Mouse (Mus musculus): ENCODE results near the gene Zfhx2. TPM values are rescaled to one million over a fixed set of nuclear protein-coding genes. Genes with fewer than 3 reads are reported as not detected.

Zfhx2 gene
- total and polyA plus RNA-seq, 3 experiments: 0.07 to 0.59 (median 0.30) TPM

DNA sequence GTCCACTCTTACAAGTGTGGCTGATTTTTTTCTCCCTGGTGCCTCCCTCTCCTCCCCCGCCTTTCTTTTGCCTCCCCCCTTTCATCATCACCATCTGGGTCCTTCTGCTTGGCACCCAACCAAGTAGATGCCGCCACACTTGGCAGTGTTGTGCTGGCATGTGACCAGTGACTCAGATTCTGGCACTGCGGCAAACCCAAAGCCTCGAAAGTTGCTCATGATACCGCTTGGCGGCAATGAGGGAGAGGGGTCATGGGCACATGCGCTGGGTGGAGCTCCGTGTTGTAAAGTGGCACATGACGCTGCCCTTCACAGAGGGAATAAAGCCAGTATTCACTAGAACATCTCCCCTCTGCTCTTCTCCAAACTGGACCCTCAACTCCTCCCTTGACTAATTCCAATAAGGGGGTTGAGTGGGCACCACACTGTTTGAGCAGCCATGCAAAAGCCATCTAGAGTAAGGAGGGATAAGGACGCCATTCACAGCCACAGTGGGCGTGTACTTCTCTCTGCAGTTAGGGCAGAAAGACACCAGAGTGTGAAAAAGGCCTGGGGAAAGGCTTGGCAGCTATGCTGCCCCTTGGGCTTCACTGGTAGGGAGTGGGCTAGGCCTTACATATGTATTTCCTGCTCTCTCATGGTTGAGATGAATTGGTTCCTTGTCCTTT lies 36.8 kb downstream of the Zfhx2 start:
- H3K27ac ChIP-seq (ENCODE audit: insufficient read depth, low read depth): no peak overlapping the region
- H3K9ac ChIP-seq (ENCODE audit: insufficient read depth, low read depth): no peak overlapping the region
- H3K27me3 ChIP-seq (replicated peaks): peaks cover 40% of the 10 kb centered on the region
- no peak for TF ChIP-seq ETS1 (conservative IDR thresholded peaks at IDR 0.05; ENCODE audit: low read depth, low read length)
- no peak for TF ChIP-seq POLR2A (IDR thresholded peaks at IDR 0.05; ENCODE audit: low read depth, low read length)
- TF ChIP-seq IRF4 (IDR thresholded peaks at IDR 0.05; ENCODE audit: low read depth, low read length): no peak
- no peak for TF ChIP-seq CHD1 (IDR thresholded peaks at IDR 0.05; ENCODE audit: low read depth, low read length)
- no peak for TF ChIP-seq UBTF (IDR thresholded peaks at IDR 0.05; ENCODE audit: low read depth, low read length)
- no peak for TF ChIP-seq NELFE (IDR thresholded peaks at IDR 0.05; ENCODE audit: low read depth, low read length)
- no peak for TF ChIP-seq EP300 (IDR thresholded peaks at IDR 0.05; ENCODE audit: low read length)
- TF ChIP-seq JUN (IDR thresholded peaks at IDR 0.05; ENCODE audit: insufficient read depth, low read depth, low read length): no peak
- TF ChIP-seq CHD2 (IDR thresholded peaks at IDR 0.05; ENCODE audit: low read length): no peak
- no peak for TF ChIP-seq ZNF384 (IDR thresholded peaks at IDR 0.05; ENCODE audit: low read depth, low read length)
- no peak for TF ChIP-seq CTCF (conservative IDR thresholded peaks at IDR 0.05 in 1 of 2, IDR thresholded peaks at IDR 0.05 in 1 of 2; ENCODE audit: low read depth in 2 of 2, low read length in 2 of 2)
- TF ChIP-seq SIN3A (IDR thresholded peaks at IDR 0.05; ENCODE audit: low read length): no peak
- no peak for TF ChIP-seq KAT2A (IDR thresholded peaks at IDR 0.05; ENCODE audit: insufficient replicate concordance, low read length)
- no peak for TF ChIP-seq MAZ (IDR thresholded peaks at IDR 0.05; ENCODE audit: low read depth, low read length)
- TF ChIP-seq USF2 (conservative IDR thresholded peaks at IDR 0.05; ENCODE audit: low read depth, low read length): no peak
- dilution Hi-C loops (cut with MboI; ENCODE audit: extremely low pct_ligation_motif_present, extremely low pct_unique_long_range_greater_than_20kb, low sequenced_read_pairs) (no loop called here), in situ Hi-C loops (cut with MboI; ENCODE audit: low pct_ligation_motif_present, low pct_unique_long_range_greater_than_20kb, low sequenced_read_pairs) (no loop called here)
- H3K4me3 ChIP-seq (replicated peaks in 1 of 3; ENCODE audit: low read depth in 2 of 3, low read length in 2 of 3, poor library complexity in 1 of 3): no peak overlapping the region
- H3K79me2 ChIP-seq (replicated peaks; ENCODE audit: control insufficient read depth, extremely low read depth, insufficient read depth, poor library complexity, severe bottlenecking): no peaks in the 10 kb centered on the region
- peaks cover 0 to 4% of the 10 kb centered on the region in 2 experiments; a peak in 1 of 4 replicates for H3K4me1 ChIP-seq (ENCODE audit: control insufficient read depth in 1 of 2, insufficient read depth in 2 of 2)
- no peaks in the 10 kb centered on the region for H3K36me3 ChIP-seq (replicated peaks in 1 of 2; ENCODE audit: control insufficient read depth in 1 of 2, insufficient read depth in 1 of 2, low read length in 1 of 2)
- H3K4me2 ChIP-seq (ENCODE audit: insufficient read depth, low read depth, poor library complexity, severe bottlenecking): no peak overlapping the region
- DNase-seq (ENCODE audit: extremely low read depth): no peak
- no peaks in the 10 kb centered on the region for H3K9me3 ChIP-seq (replicated peaks; ENCODE audit: low read length)

DNA sequence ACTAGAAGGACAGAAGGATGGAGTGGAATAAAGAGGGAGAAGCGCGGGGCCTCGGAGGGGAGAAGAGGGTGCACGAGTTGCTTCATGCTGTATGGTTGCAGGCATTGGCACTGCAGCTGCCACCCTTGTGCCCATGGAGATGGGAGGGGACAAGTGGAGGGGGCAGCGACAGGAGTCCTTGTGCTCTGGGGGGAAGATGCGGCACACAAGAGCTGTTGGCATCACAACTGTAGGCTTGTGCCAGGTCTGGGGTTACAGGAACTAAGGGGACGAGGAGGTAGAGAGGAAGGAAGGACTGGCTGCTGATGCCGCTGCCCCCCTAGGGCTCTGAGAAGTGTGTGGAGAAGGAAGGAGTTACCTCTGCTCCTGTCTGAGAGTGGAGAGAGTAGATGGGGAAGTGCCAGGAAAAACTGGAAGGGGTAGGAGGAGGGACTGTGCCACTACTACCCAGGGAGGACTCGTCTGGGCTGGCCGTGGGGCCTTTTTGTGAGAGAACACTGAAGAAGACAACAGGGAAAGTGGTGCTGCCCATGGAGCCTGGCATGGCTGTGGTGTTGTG lies 37.9 kb downstream of the Zfhx2 start:
- no peaks in the 10 kb centered on the region for H3K36me3 ChIP-seq (replicated peaks in 1 of 2; ENCODE audit: control insufficient read depth in 1 of 2, insufficient read depth in 1 of 2, low read length in 1 of 2)
- dilution Hi-C loops (cut with MboI; ENCODE audit: extremely low pct_ligation_motif_present, extremely low pct_unique_long_range_greater_than_20kb, low sequenced_read_pairs) (no loop called here), in situ Hi-C loops (cut with MboI; ENCODE audit: low pct_ligation_motif_present, low pct_unique_long_range_greater_than_20kb, low sequenced_read_pairs) (no loop called here)
- H3K9me3 ChIP-seq (replicated peaks; ENCODE audit: low read length): no peaks in the 10 kb centered on the region
- H3K27me3 ChIP-seq (replicated peaks): peaks cover 40% of the 10 kb centered on the region
- no peak overlapping the region for H3K9ac ChIP-seq (ENCODE audit: insufficient read depth, low read depth)
- no peaks in the 10 kb centered on the region for H3K79me2 ChIP-seq (replicated peaks; ENCODE audit: control insufficient read depth, extremely low read depth, insufficient read depth, poor library complexity, severe bottlenecking)
- no peak overlapping the region for H3K4me3 ChIP-seq (replicated peaks in 1 of 3; ENCODE audit: low read depth in 2 of 3, low read length in 2 of 3, poor library complexity in 1 of 3)
- no peak overlapping the region for H3K27ac ChIP-seq (ENCODE audit: insufficient read depth, low read depth)
- no peak for DNase-seq (ENCODE audit: extremely low read depth)
- no peak for TF ChIP-seq CHD2 (IDR thresholded peaks at IDR 0.05; ENCODE audit: low read length)
- TF ChIP-seq TCF12 (IDR thresholded peaks at IDR 0.05; ENCODE audit: low read depth, low read length): no peak
- no peak overlapping the region for H3K4me2 ChIP-seq (ENCODE audit: insufficient read depth, low read depth, poor library complexity, severe bottlenecking)
- peaks cover 0 to 4% of the 10 kb centered on the region in 2 experiments; a peak in 1 of 4 replicates for H3K4me1 ChIP-seq (ENCODE audit: control insufficient read depth in 1 of 2, insufficient read depth in 2 of 2)
